Mouse (Mus musculus) thymus, adult 2 months (tissue): Measurements from ENCODE around the gene Prr7.

Source experiments
- CTCF ChIP-seq: fragments of 200-500 bp; IDR thresholded peaks from 2 replicates; pipeline ENCODE4 v1.5.1; 2012; ENCODE audit warnings: mild to moderate bottlenecking, control low read depth, low read length, moderate library complexity, borderline replicate concordance; ENCODE audit not compliant: control insufficient read depth, poor library complexity, insufficient read depth; ENCODE audit errors: extremely low read depth
- POLR2A ChIP-seq: fragments of 200-500 bp; IDR thresholded peaks from 2 replicates; pipeline ENCODE4 v1.6.1; 2012; ENCODE audit warnings: mild to moderate bottlenecking, low read length, control low read depth, moderate library complexity; ENCODE audit not compliant: control insufficient read depth, poor library complexity, insufficient read depth; ENCODE audit errors: extremely low read depth

DNA sequence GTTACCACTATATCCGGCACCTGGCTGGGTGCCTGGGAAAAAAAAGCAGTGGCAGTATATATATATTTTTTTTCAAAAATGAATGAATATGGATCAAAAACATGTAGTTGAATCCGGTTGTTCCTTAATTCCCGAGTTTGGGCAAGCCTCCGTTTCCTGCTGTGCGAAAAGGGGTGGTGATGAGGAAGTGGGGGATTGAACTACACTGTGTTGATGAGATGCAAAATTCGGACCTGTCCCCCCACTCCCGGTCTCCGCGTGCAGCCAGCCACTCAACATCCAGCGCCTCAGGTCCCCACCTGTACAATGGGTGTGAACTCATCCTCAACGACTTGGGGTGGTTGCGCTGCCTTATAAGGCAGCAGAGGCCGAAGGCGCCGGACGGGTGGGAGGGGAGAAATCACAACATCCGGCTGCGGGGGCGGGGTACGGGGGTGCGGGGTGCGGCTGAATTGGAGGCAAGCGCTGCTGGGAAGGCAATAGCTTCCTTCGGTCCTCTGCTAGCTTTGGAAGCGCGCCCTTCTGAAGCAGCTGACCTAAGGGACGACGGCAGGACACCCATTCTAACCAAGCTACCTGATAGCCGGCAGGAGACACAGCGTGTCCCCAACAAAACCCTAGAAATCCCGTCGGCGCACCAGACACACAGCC lies 19.7 kb upstream of the Prr7 start:
- no peak for TF ChIP-seq CTCF
- TF ChIP-seq POLR2A, result no peak
